Mouse (Mus musculus): ENCODE data around the gene Tmem269. TPM values are rescaled to one million over a fixed set of nuclear protein-coding genes. Genes with fewer than 3 reads are reported as not detected.

Tmem269 gene
- polyA plus RNA-seq, 1 experiment from 2014 or later = not detected

DNA sequence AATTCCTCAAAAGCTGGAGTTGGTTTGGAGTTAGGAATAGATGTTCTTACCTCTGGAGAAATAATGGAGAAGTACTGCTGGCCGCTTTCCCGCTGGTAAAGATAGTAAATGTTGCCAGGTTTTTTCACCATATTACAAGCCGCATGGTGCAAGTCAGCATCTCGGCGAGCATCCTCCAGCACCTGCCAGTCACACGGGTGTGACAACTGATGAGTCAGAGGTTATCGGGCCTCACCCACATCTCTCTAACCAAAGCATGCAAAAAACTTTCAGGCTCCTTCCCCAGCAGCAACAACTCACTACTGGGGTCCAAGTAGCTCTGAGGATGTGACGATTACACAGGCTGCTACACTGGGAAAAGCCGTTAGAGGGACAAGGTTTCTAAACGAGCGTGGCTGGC lies 8.7 kb upstream of the Tmem269 start:
- Histone ChIP-seq H3K4me1 (ENCODE audit: control insufficient read depth, insufficient read depth, low read length) (no peaks in the 10 kb centered on the region), H3K4me3 (ENCODE audit: low read depth, low read length) (no peak overlapping the region), H3K27me3 (ENCODE audit: control insufficient read depth, insufficient read depth, low read length) (no peaks in the 10 kb centered on the region), H3K27ac (ENCODE audit: low read depth, low read length) (no peak overlapping the region), H3K4me2 (ENCODE audit: low read depth) (no peak overlapping the region), H3K9ac (ENCODE audit: low read length) (no peak overlapping the region), H3K9me3 (ENCODE audit: control insufficient read depth, low read length) (no peaks in the 10 kb centered on the region), H3K36me3 (ENCODE audit: control insufficient read depth, insufficient read depth, low read length) (peaks cover 18% of the 10 kb centered on the region)
- no peak for DNase-seq (ENCODE audit: low spot score)
- WGBS = 92% methylated on average over 11 of the region's 11 CpGs
- no peak for ATAC-seq (ENCODE audit: insufficient read depth, low FRiP score, low TSS enrichment)

DNA sequence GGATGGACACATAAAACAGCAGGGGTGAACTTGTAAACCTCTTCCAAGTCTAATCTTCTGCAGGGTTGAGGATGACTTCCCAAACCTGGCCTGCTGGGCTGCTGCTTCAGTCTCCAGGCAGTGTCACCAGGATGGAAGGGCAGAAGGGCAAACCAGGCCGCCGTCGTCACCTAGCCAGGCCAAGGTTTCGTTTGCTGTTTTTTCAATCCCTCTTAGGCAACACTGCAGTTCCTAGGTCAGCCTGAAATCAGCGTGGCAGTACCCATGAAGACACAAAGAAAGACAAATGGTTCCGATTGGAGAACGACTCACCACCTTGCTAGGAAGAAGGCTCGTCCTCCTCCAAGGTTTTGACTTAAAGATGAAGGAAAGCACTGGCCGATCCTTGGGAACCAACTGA lies 7.7 kb upstream of the Tmem269 start:
- no peaks in the 10 kb centered on the region for H3K4me1 ChIP-seq (ENCODE audit: control insufficient read depth, insufficient read depth, low read length)
- no peaks in the 10 kb centered on the region for H3K27me3 ChIP-seq (ENCODE audit: control insufficient read depth, insufficient read depth, low read length)
- DNase-seq (ENCODE audit: low spot score) (no peak), ATAC-seq (ENCODE audit: insufficient read depth, low FRiP score, low TSS enrichment) (no peak)
- H3K9ac ChIP-seq (ENCODE audit: low read length) = no peak overlapping the region
- 90% methylated on average over 9 of the region's 9 CpGs for WGBS
- no peaks in the 10 kb centered on the region for H3K9me3 ChIP-seq (ENCODE audit: control insufficient read depth, low read length)
- no peak overlapping the region for H3K27ac ChIP-seq (ENCODE audit: low read depth, low read length)
- no peak overlapping the region for H3K4me3 ChIP-seq (ENCODE audit: low read depth, low read length)
- no peak overlapping the region for H3K4me2 ChIP-seq (ENCODE audit: low read depth)
- H3K36me3 ChIP-seq (ENCODE audit: control insufficient read depth, insufficient read depth, low read length) = peaks cover 18% of the 10 kb centered on the region

DNA sequence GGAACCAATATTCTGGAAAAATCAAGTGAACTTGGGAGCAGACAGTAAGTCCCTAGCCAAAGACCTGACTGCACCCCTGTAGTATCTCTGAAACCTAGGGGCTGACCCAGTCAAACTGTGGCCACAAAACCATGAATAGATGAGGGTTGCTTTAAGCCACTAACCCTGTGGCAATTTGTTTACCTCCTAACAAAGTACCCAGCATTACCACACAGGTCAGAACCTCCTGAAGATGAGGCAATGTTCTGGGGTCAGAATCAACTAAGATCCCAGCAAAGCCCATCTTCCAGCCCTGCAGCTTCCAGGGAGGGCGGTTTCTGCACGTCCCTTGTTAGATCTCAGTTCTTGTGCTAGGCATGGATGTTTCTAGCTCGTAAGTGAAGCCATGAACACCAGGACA lies 6.5 kb upstream of the Tmem269 start:
- Histone ChIP-seq H3K27ac (ENCODE audit: low read depth, low read length) (no peak overlapping the region), H3K27me3 (ENCODE audit: control insufficient read depth, insufficient read depth, low read length) (no peaks in the 10 kb centered on the region), H3K4me2 (ENCODE audit: low read depth) (no peak overlapping the region), H3K9me3 (ENCODE audit: control insufficient read depth, low read length) (no peaks in the 10 kb centered on the region), H3K4me1 (ENCODE audit: control insufficient read depth, insufficient read depth, low read length) (no peaks in the 10 kb centered on the region), H3K4me3 (ENCODE audit: low read depth, low read length) (no peak overlapping the region), H3K9ac (ENCODE audit: low read length) (no peak overlapping the region), H3K36me3 (ENCODE audit: control insufficient read depth, insufficient read depth, low read length) (peaks cover 18% of the 10 kb centered on the region)
- no peak for DNase-seq (ENCODE audit: low spot score)
- no peak for ATAC-seq (ENCODE audit: insufficient read depth, low FRiP score, low TSS enrichment)
- WGBS = 91% methylated on average over 3 of the region's 3 CpGs

DNA sequence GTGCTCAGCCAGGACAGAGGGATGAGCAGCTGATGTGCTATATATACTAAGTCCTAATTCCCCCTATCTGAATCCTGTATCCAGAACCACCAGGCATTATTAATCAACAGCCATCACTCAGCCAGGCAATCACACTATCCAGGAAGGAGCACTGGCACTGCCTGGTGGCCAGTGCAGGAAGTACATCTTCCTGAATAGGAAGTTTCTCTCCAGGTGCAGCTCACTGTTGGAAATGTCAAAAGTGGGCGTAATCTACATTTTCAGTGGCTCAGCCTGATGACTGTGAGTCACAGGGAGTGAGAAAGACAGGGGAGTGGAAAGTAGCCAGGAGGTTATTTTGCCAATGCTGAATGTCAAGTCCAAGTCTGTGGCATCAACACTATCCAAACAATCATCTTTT lies 5.7 kb upstream of the Tmem269 start:
- DNase-seq (ENCODE audit: low spot score) = peak; percentile 31

DNA sequence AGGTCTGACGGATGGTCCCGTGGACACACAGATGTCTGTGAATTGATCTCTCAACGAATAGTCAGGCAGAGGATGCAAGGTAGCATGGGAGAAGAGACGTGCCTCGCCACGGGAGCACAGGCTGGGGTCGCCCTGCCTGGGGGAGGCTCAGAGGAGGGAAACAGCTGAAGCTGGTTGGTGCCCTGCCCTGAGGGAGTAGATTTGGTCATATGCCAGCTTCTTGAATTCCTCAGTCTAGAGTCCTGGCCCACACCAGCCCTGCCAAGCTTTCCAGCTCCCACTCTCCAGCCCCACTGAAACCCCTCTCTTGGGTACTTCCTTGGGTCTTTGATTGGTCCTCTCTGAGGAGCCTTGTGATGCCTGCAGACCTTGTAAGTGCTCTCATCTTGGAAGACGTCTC lies 1.4 kb downstream of the Tmem269 start:
- ATAC-seq (ENCODE audit: insufficient read depth, low FRiP score, low TSS enrichment) = no peak
- 82% methylated on average over 8 of the region's 8 CpGs for WGBS
- no peak for DNase-seq (ENCODE audit: low spot score)

More for the DNA sequence above, 5.7 kb upstream of the Tmem269 start:
- Histone ChIP-seq H3K4me2 (ENCODE audit: low read depth) (no peak overlapping the region), H3K27ac (ENCODE audit: low read depth, low read length) (no peak overlapping the region), H3K9me3 (ENCODE audit: control insufficient read depth, low read length) (no peaks in the 10 kb centered on the region), H3K27me3 (ENCODE audit: control insufficient read depth, insufficient read depth, low read length) (no peaks in the 10 kb centered on the region), H3K4me3 (ENCODE audit: low read depth, low read length) (no peak overlapping the region), H3K4me1 (ENCODE audit: control insufficient read depth, insufficient read depth, low read length) (no peaks in the 10 kb centered on the region), H3K36me3 (ENCODE audit: control insufficient read depth, insufficient read depth, low read length) (peaks cover 18% of the 10 kb centered on the region), H3K9ac (ENCODE audit: low read length) (no peak overlapping the region)
- ATAC-seq (ENCODE audit: insufficient read depth, low FRiP score, low TSS enrichment) = no peak
- WGBS = 88% methylated on average over 1 of the region's 1 CpGs

DNA sequence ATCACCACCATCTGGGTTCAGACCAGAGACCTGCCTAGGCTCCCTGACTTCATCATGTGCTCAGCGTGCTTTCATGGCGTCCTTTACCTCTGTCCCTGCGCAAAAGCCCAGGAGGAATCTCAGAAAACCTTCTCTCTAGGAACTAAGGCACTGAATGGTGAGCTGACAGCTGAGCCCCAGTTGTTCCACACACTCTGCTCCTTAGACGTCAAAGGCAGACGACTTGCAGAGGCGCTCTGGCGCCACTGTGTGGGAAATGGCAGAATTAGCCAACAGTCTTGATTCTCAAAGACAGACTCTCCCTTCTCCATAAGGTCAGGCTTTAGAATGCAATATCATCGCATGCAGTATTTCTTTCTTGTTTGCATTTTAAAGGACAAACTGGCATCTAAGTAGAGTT lies 13.3 kb downstream of the Tmem269 start:
- ATAC-seq (ENCODE audit: insufficient read depth, low FRiP score, low TSS enrichment) (no peak), DNase-seq (ENCODE audit: low spot score) (peak; percentile 78)
- Histone ChIP-seq H3K9me3 (ENCODE audit: control insufficient read depth, low read length) (no peaks in the 10 kb centered on the region), H3K4me3 (ENCODE audit: low read depth, low read length) (no peak overlapping the region), H3K36me3 (ENCODE audit: control insufficient read depth, insufficient read depth, low read length) (no peaks in the 10 kb centered on the region; the same call in 1 of the 2 replicates), H3K4me1 (ENCODE audit: control insufficient read depth, insufficient read depth, low read length) (no peaks in the 10 kb centered on the region), H3K4me2 (ENCODE audit: low read depth) (no peak overlapping the region), H3K27ac (ENCODE audit: low read depth, low read length) (no peak overlapping the region), H3K9ac (ENCODE audit: low read length) (no peak overlapping the region), H3K27me3 (ENCODE audit: control insufficient read depth, insufficient read depth, low read length) (no peaks in the 10 kb centered on the region)
- 21% methylated on average over 8 of the region's 8 CpGs for WGBS

More for the DNA sequence above, 1.4 kb downstream of the Tmem269 start:
- no peak overlapping the region for H3K4me2 ChIP-seq (ENCODE audit: low read depth)
- H3K27me3 ChIP-seq (ENCODE audit: control insufficient read depth, insufficient read depth, low read length) = no peaks in the 10 kb centered on the region
- H3K4me1 ChIP-seq (ENCODE audit: control insufficient read depth, insufficient read depth, low read length) = no peaks in the 10 kb centered on the region
- H3K4me3 ChIP-seq (ENCODE audit: low read depth, low read length) = no peak overlapping the region
- H3K9ac ChIP-seq (ENCODE audit: low read length) = no peak overlapping the region
- H3K27ac ChIP-seq (ENCODE audit: low read depth, low read length) = no peak overlapping the region
- H3K36me3 ChIP-seq (ENCODE audit: control insufficient read depth, insufficient read depth, low read length) = no peaks in the 10 kb centered on the region
- no peaks in the 10 kb centered on the region for H3K9me3 ChIP-seq (ENCODE audit: control insufficient read depth, low read length)

DNA sequence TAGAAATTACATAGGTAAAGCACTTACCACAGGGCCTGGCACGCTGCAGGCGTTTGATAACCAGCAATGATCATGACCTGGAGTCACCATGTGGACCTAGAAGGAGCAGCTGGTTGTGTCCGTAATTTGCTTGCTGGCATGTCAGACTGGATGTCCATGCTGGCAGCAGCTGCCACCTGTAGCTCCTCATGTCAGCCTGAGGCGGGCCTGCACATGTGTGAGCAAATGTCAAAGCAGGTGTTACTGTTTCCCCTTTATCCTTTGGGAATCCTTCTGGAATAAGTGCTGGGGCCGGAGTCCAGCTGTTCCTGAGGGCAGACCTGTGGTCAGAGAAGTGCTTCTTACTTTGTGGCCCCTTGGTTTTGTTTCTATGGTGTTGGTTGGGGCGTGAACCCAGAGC lies 19.9 kb downstream of the Tmem269 start:
- Histone ChIP-seq H3K27me3 (ENCODE audit: control insufficient read depth, insufficient read depth, low read length) (no peaks in the 10 kb centered on the region), H3K4me1 (ENCODE audit: control insufficient read depth, insufficient read depth, low read length) (peaks cover 8% of the 10 kb centered on the region; the same call in 1 of the 2 replicates), H3K36me3 (ENCODE audit: control insufficient read depth, insufficient read depth, low read length) (no peaks in the 10 kb centered on the region; the same call in 1 of the 2 replicates), H3K4me2 (ENCODE audit: low read depth) (no peak overlapping the region), H3K9ac (ENCODE audit: low read length) (no peak overlapping the region), H3K4me3 (ENCODE audit: low read depth, low read length) (no peak overlapping the region), H3K27ac (ENCODE audit: low read depth, low read length) (no peak overlapping the region), H3K9me3 (ENCODE audit: control insufficient read depth, low read length) (no peaks in the 10 kb centered on the region)
- ATAC-seq (ENCODE audit: insufficient read depth, low FRiP score, low TSS enrichment) = no peak
- 85% methylated on average over 6 of the region's 6 CpGs for WGBS
- no peak for DNase-seq (ENCODE audit: low spot score)

DNA sequence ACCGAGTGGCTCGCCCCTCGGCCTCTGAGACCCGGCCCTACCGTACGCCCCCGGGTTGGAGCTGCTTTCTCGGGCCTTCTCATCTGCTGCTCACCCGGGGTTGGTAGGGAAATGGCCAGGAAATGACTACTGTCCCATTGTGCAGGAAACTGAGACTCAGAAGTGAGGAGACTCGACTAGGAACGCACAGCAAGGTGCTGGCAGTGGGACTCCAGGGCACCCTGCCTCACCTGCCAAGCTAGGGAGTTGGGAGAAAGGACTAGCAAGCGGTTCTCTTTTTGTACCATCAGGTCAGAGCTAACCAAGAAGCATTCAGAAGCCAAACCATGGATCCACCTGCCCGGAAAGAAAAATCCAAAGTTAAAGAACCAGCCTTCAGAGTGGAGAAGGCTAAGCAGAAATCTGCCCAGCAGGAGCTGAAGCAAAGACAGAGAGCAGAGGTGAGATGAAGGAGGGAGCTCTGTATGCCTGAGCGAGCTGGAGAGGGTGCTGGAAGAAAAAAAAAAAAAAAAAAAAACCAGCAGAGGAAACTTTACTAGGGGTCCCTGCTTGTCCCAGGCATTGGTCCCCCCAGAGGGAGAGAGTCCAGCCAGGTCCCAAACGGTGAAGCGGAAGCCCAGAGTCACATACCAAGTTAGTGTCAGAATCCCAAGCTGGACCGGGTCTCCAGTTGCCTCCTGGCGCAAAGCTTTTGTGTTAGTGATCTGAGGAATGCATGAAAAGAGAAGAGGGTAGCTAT lies 22.3 kb downstream of the Tmem269 start:
- Histone ChIP-seq H3K4me2 (ENCODE audit: low read depth) (peak overlapping the region; percentile 79), H3K9ac (ENCODE audit: low read length) (peak overlapping the region; percentile 76), H3K4me3 (ENCODE audit: low read depth, low read length) (peak overlapping the region; percentile 66), H3K36me3 (ENCODE audit: control insufficient read depth, insufficient read depth, low read length) (no peaks in the 10 kb centered on the region), H3K27ac (ENCODE audit: low read depth, low read length) (0 out of 2 replicates have a peak overlapping the region, but pooled peaks have one; percentile 49), H3K27me3 (ENCODE audit: control insufficient read depth, insufficient read depth, low read length) (no peaks in the 10 kb centered on the region), H3K4me1 (ENCODE audit: control insufficient read depth, insufficient read depth, low read length) (peaks cover 8% of the 10 kb centered on the region; the same call in 1 of the 2 replicates), H3K9me3 (ENCODE audit: control insufficient read depth, low read length) (no peaks in the 10 kb centered on the region)
- ATAC-seq (ENCODE audit: insufficient read depth, low FRiP score, low TSS enrichment) (no peak; the same call in 1 of the 2 replicates), DNase-seq (ENCODE audit: low spot score) (no peak)
- WGBS = 11% methylated on average over 18 of the region's 18 CpGs
